Mouse (Mus musculus): ENCODE results near the gene Kcnd2. TPM values are rescaled to one million over a fixed set of nuclear protein-coding genes. Genes with fewer than 3 reads are reported as not detected.

Gene Kcnd2
- polyA plus RNA-seq (2016; fragmentation: Nextera tagmentation; extraction: Ambion mirVana) = 0.34 and 0.90 TPM in 2 replicates

DNA sequence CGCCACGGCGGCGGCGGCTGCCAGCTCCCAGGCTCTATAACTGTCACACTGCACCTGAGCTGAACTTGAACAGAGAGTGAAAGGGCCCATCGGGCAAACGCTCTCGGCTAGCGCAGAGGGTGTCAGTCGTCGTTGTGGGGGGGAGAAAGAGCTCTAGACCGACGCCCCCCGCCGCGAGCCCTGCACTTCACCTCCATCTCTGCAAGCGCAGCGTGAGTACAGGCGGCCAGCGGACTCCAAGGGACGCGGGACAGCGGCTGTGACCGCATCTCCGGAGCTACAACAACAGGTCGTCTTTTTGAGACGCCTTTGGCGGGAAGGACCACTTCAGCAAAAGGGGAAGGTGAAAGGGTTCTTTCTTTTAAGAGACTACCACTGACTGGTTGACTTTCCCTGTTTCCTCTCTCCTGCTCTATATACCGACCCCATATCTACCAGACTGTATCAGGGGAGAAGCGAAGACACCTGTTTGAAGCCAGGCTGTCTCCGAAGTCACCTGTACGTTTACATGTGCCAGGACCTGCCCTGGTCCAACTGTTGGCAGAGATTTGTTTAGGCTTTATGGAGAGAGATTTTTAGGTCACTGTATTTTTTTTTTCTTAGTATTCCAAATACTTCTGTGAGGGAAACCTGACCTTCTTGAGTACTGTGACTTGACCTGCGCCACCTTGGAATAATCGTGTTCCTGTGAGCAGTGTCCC lies at the start of gene Kcnd2:
Gene Kcnd2, plus strand, starts transcription at position 13 of the 701 bp plus-strand sequence.
- no peaks in the 10 kb centered on the region for H3K36me3 ChIP-seq
- no peak for DNase-seq (ENCODE audit: low spot score)
- peak within 1 kb of the TSS; percentile 82 for H3K4me3 ChIP-seq
- peaks cover 15% of the 10 kb centered on the region; the same call in 1 of the 2 replicates for H3K4me1 ChIP-seq
- peak within 1 kb of the TSS; percentile 84 for H3K27ac ChIP-seq
- H3K27me3 ChIP-seq (ENCODE audit: low read depth, poor library complexity, severe bottlenecking) = peaks cover 35% of the 10 kb centered on the region
- WGBS = 10% methylated on average over 34 of the region's 34 CpGs
- no peaks in the 10 kb centered on the region for H3K9me3 ChIP-seq (replicated peaks)

DNA sequence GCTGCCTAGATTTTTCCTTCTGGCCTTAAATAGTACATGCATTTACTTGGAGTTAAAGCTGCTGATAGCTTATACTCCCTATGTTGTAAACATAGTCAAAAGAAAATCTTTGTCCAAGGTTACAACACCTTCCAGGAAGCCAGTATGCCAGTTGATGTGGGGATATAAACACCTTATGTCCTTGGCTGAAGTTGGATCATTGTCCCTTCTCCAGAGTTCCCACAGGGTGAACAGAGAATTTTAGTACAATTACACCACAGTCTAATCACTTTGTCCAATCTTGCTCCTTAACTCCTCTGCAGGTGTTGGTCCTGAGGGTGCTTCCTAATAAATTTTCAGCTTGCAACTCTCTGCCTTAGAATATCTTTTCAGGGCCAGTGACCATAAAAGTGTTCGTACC lies 48.7 kb upstream of the Kcnd2 start:
- no peak for DNase-seq (ENCODE audit: low spot score)
- H3K4me3 ChIP-seq = no peak overlapping the region
- no peaks in the 10 kb centered on the region for H3K27me3 ChIP-seq (ENCODE audit: low read depth, poor library complexity, severe bottlenecking)
- 75% methylated on average over 1 of the region's 1 CpGs for WGBS
- H3K9me3 ChIP-seq (replicated peaks) = no peaks in the 10 kb centered on the region
- no peaks in the 10 kb centered on the region for H3K4me1 ChIP-seq
- H3K36me3 ChIP-seq = no peaks in the 10 kb centered on the region
- H3K27ac ChIP-seq = no peak overlapping the region

DNA sequence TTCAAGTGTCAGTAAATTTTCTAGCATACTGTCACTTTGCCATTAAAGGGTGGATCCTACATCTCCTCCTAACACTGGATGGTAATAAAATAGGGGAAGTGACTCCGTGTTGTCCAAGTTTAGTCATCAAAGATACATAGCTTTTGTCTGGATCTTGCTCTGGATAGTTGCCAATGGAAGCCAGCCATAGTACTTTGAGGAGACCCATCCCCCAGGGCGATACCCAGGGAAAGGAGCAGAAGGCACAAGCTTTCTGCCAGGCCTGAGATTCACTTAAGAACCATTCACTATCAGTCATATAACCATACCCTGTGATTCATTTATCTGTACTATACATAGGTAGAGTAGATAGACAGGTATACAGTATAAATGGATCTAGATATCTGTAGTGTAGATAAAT lies 20.0 kb upstream of the Kcnd2 start:
- 77% methylated on average over 2 of the region's 2 CpGs for WGBS
- no peak overlapping the region for H3K27ac ChIP-seq
- no peaks in the 10 kb centered on the region for H3K4me1 ChIP-seq
- no peak for DNase-seq (ENCODE audit: low spot score)
- no peaks in the 10 kb centered on the region for H3K27me3 ChIP-seq (ENCODE audit: low read depth, poor library complexity, severe bottlenecking)
- H3K4me3 ChIP-seq = no peak overlapping the region
- peaks cover 3% of the 10 kb centered on the region; the same call in 1 of the 2 replicates for H3K9me3 ChIP-seq (replicated peaks)
- H3K36me3 ChIP-seq = no peaks in the 10 kb centered on the region

DNA sequence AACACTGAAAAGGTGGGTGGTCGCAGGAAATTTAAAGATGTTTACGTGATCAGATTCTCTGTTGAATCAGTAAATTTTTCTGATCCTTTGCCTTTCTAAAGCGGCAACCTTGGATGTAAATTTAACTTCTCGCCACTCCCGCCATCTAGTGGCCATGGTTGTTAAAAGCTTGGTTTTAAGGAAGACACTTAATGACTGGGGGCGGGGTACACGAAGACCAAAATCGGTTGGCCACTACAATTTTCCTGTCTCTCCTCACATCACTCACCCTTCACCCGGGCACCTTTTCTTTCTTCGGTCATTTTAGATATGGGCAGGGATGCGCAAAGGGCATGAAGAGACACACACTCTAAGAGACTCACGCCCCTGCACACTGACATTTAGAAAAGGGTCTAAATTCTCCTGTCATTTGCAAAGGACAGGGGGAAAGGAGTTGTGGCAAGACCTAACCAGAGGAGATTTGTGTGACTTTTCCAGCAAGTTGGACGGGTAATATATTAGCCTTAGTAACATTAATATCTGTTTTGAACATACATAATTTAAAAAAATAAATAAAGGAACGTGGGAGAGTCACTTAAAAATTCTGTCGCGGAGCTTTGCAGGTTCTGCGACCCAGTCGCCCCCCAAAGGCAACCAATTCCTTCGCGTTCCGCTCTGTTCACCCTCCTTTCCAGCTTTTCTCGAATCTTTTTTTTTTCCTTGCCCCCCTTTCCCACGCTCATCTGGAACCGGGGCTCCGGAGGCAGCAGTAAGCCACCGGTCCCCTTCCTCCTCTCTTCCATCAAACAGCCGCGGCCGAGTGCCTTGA lies 1.2 kb upstream of the Kcnd2 start:
- no peaks in the 10 kb centered on the region for H3K9me3 ChIP-seq (replicated peaks)
- peaks cover 15% of the 10 kb centered on the region; the same call in 1 of the 2 replicates for H3K4me1 ChIP-seq
- H3K27ac ChIP-seq = peak overlapping the region; percentile 84
- WGBS = 2% methylated on average over 29 of the region's 29 CpGs
- H3K27me3 ChIP-seq (ENCODE audit: low read depth, poor library complexity, severe bottlenecking) = peaks cover 35% of the 10 kb centered on the region
- peak; percentile 64 for DNase-seq (ENCODE audit: low spot score)
- no peaks in the 10 kb centered on the region for H3K36me3 ChIP-seq
- peak overlapping the region; percentile 82 for H3K4me3 ChIP-seq

DNA sequence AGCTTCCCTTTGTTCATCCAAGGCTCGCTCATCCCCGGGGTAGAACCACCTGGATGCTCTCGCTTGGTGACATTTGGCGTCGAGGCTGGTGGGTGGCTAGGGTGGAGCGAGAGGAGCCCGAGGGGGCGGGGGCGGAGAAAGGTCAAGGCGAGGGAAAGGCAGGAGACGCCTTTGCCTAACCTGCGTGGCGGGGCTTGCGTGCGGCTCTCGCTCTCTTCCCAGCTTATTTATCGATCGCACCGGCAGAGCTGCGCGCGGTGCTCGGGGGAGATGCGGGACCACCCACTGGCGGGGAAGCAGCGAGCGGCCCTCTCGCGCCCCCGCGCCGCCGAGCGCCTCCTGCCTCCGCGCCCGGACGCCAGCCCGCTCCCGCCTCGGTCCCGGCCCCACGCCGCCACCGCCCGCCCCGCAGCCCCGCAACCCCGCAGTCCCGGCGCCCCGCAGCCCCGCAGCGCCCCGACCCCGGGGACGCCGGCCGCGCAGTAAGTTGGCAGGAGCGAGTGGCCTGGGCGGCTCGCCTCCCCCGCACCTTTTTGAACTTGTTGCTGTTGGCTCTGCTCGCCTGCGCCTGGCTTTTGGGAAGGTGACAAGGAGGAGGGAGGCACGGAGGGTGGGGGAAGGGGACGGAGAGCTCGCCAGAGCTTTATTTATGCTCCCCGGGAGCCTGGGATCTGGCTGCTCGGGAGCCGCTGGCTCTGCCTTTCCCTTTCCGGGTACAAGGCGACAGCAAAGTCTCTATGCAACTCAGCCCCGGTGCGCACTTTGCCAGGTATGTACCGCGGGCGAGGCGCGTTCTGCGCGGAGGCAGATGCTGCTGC lies 421 bp upstream of the Kcnd2 start:
- peak overlapping the region; percentile 84 for H3K27ac ChIP-seq
- H3K4me1 ChIP-seq = peaks cover 15% of the 10 kb centered on the region; the same call in 1 of the 2 replicates
- H3K27me3 ChIP-seq (ENCODE audit: low read depth, poor library complexity, severe bottlenecking) = peaks cover 35% of the 10 kb centered on the region
- under 1% methylated on average over 64 of the region's 83 CpGs for WGBS
- H3K4me3 ChIP-seq = peak overlapping the region; percentile 82
- peak; percentile 65 for DNase-seq (ENCODE audit: low spot score)
- no peaks in the 10 kb centered on the region for H3K36me3 ChIP-seq
- H3K9me3 ChIP-seq (replicated peaks) = no peaks in the 10 kb centered on the region

DNA sequence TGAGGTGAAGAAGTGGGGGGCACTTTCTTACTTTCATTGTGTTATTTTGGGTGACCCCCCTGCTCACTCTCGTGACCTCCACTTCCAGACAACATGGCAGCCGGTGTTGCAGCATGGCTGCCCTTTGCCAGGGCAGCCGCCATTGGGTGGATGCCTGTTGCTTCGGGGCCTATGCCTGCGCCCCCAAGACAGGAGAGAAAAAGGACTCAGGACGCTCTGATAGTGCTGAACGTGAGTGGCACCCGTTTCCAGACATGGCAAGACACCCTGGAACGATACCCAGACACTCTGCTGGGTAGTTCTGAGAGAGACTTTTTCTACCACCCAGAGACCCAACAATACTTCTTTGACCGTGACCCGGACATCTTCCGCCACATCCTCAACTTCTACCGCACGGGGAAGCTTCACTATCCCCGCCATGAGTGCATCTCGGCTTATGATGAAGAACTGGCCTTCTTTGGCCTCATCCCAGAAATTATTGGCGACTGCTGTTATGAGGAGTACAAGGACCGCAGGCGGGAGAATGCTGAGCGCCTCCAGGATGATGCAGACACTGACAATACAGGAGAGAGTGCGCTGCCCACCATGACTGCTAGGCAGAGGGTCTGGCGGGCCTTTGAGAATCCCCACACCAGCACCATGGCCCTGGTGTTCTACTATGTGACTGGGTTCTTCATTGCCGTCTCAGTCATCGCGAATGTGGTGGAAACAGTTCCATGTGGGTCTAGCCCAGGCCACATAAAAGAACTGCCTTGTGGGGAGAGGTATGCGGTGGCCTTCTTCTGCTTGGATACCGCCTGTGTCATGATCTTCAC lies 1.1 kb downstream of the Kcnd2 start:
- no peaks in the 10 kb centered on the region for H3K9me3 ChIP-seq (replicated peaks)
- peaks cover 15% of the 10 kb centered on the region; the same call in 1 of the 2 replicates for H3K4me1 ChIP-seq
- peaks cover 35% of the 10 kb centered on the region for H3K27me3 ChIP-seq (ENCODE audit: low read depth, poor library complexity, severe bottlenecking)
- WGBS = 91% methylated on average over 27 of the region's 27 CpGs
- no peaks in the 10 kb centered on the region for H3K36me3 ChIP-seq
- no peak overlapping the region for H3K27ac ChIP-seq
- no peak overlapping the region for H3K4me3 ChIP-seq
- DNase-seq (ENCODE audit: low spot score) = no peak

DNA sequence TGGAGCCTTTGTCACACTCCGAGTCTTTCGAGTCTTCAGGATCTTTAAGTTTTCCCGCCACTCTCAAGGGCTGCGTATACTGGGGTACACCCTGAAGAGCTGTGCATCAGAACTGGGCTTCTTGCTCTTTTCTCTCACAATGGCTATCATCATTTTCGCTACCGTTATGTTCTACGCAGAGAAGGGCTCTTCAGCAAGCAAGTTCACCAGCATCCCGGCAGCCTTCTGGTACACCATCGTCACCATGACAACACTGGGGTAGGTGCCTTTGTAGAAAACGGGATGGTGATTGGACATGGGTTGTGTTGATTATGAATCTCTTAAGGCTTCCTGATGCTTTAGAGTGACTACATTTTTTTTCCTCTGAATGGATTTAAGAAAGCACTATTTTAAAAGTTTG lies 1.9 kb downstream of the Kcnd2 start:
- H3K4me3 ChIP-seq = no peak overlapping the region
- no peak overlapping the region for H3K27ac ChIP-seq
- no peaks in the 10 kb centered on the region for H3K36me3 ChIP-seq
- peaks cover 35% of the 10 kb centered on the region for H3K27me3 ChIP-seq (ENCODE audit: low read depth, poor library complexity, severe bottlenecking)
- no peaks in the 10 kb centered on the region for H3K9me3 ChIP-seq (replicated peaks)
- H3K4me1 ChIP-seq = peaks cover 15% of the 10 kb centered on the region; the same call in 1 of the 2 replicates
- DNase-seq (ENCODE audit: low spot score) = no peak
- WGBS = 95% methylated on average over 10 of the region's 10 CpGs

DNA sequence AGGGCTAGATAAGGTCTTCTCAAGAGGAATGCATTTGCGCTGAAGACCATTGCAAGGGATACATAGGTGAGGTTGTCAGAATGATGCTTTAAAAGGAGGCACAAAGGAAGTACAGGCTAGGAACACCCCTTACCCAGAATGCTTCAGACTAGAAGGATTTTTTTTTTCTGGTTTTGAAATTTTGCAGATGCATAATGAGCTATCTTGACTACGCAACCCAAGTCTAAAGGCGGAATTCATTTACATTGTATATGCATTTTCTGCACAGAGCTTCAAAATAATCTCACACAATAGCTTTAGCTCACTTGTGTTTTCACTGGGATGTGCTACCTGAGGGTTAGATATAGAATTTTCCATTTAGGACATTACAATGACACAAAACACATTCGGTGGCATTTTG lies 10.8 kb downstream of the Kcnd2 start:
- 93% methylated on average over 4 of the region's 4 CpGs for WGBS
- no peak for DNase-seq (ENCODE audit: low spot score)
- Histone ChIP-seq H3K4me1 (no peaks in the 10 kb centered on the region), H3K27me3 (ENCODE audit: low read depth, poor library complexity, severe bottlenecking) (no peaks in the 10 kb centered on the region), H3K4me3 (no peak overlapping the region), H3K36me3 (no peaks in the 10 kb centered on the region), H3K27ac (no peak overlapping the region), H3K9me3 (replicated peaks) (no peaks in the 10 kb centered on the region)

DNA sequence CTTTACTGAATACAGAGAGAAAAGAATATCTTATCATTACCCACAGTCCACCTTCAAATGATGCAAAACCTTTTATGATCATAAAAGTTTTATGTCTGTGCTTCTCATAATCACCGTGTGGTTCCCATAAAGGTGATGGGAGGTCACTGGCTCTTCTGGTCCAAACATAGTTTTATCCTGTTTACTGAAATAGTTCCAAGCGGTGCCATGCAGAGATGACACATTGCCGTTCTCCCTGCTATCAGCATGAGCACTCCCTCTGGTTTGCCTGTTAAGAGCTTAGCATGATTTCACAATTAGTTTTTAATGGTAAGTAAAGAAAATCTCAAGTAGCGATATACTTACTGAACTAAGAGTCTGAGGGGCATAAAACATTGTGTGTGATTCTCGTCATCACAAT lies 43.7 kb downstream of the Kcnd2 start:
- H3K4me3 ChIP-seq = no peak overlapping the region
- DNase-seq (ENCODE audit: low spot score) = no peak
- no peaks in the 10 kb centered on the region for H3K36me3 ChIP-seq
- H3K9me3 ChIP-seq (replicated peaks) = no peaks in the 10 kb centered on the region
- no peaks in the 10 kb centered on the region for H3K27me3 ChIP-seq (ENCODE audit: low read depth, poor library complexity, severe bottlenecking)
- 90% methylated on average over 5 of the region's 5 CpGs for WGBS
- H3K4me1 ChIP-seq = no peaks in the 10 kb centered on the region
- no peak overlapping the region for H3K27ac ChIP-seq

DNA sequence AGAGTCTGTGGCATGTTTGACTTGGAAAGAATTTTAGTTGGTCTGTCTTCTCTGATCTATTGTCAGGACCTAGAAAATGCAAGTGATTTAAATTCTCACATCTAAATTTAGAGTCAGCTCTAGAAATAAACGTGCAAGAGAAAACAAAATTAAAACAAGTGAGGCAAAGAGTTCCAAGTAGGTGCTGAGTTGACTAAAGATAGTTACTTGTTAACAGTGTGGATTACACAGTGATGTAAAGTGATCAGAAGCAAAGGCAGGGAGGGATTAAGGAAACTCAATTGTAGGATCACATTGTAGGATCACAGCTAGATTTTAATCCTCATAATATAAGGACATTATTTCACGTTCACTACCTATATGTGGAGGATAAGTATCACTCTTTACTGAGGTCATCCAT lies 52.6 kb downstream of the Kcnd2 start:
- DNase-seq (ENCODE audit: low spot score) = no peak
- Histone ChIP-seq H3K4me1 (no peaks in the 10 kb centered on the region), H3K9me3 (replicated peaks) (no peaks in the 10 kb centered on the region), H3K27ac (no peak overlapping the region), H3K4me3 (no peak overlapping the region), H3K36me3 (no peaks in the 10 kb centered on the region), H3K27me3 (ENCODE audit: low read depth, poor library complexity, severe bottlenecking) (no peaks in the 10 kb centered on the region)
- WGBS = 62% methylated on average over 2 of the region's 2 CpGs

DNA sequence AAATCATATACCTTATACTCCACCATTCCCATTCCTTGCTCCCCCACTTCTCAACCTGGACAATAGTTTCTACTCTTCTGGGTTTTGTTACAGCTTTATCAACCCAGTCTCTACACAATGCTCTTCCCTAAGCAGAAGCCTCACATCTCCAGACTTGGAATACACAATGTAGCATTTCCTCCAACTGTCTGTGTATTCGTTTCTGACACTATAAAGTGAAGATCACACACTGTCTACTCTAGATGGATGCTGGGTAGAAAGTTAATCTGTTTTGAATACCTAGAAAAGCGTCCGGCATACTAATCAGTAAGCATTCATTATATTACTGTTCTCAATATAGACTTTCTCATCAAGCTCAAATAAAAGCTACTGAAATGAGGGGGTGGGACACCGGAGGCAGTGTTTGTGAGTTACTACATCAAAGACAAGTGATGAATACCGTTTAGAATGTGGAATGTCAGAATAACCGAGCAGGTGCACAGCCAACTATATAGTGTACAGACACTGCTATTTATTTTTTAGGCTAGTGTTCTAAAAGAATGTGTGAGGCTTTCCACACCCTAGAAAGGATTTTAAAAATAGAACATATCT lies 62.1 kb downstream of the Kcnd2 start:
- Histone ChIP-seq H3K27me3 (ENCODE audit: low read depth, poor library complexity, severe bottlenecking) (no peaks in the 10 kb centered on the region), H3K36me3 (no peaks in the 10 kb centered on the region), H3K27ac (no peak overlapping the region), H3K9me3 (replicated peaks) (no peaks in the 10 kb centered on the region), H3K4me1 (no peaks in the 10 kb centered on the region), H3K4me3 (no peak overlapping the region)
- DNase-seq (ENCODE audit: low spot score) = no peak
- 88% methylated on average over 6 of the region's 6 CpGs for WGBS

DNA sequence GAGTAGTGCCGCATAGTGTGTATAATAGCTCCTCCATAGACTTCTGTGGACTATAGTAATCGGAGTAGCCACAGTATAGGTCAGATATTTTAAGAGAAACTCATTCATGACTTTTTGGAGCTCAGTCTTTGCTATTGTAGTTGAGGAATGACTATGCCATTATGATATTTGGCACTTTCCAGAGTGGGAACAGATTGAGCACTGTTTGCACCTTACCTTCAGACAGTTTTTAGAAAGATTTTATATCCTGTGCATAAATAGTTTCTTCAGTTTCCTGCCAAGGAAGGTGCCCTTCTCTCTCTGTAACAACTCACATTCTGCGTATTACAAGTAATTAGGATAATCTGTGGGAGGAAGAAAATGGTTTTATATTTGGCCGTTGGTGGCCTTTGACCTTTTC lies 89.6 kb downstream of the Kcnd2 start:
- Histone ChIP-seq H3K36me3 (no peaks in the 10 kb centered on the region), H3K9me3 (replicated peaks) (no peaks in the 10 kb centered on the region), H3K4me3 (no peak overlapping the region), H3K4me1 (no peaks in the 10 kb centered on the region), H3K27me3 (ENCODE audit: low read depth, poor library complexity, severe bottlenecking) (no peaks in the 10 kb centered on the region), H3K27ac (no peak overlapping the region)
- WGBS = 95% methylated on average over 4 of the region's 4 CpGs
- DNase-seq (ENCODE audit: low spot score) = no peak

All from limb, embryonic 10.5 days (tissue).